Mouse (Mus musculus) heart, embryonic 15.5 days (tissue): Measurements from ENCODE around the gene Nr0b2. TPM values are rescaled to one million over a fixed set of nuclear protein-coding genes. Genes with fewer than 3 reads are reported as not detected.

Experiments used
- ATAC-seq: fragments of 200-750 bp; cut with Nextera tagmentation; replicated peaks from 2 replicates; pipeline ENCODE4 v1.8.0; 2017; ENCODE audit warnings: low read depth, moderate TSS enrichment; ENCODE audit not compliant: insufficient number of reproducible peaks, insufficient read depth, low FRiP score
- H3K27ac ChIP-seq: fragments of 300-500 bp; sonication (generic); 2 replicates; pipeline ENCODE4 v1.5.1; 2015; ENCODE audit warnings: mild to moderate bottlenecking, inconsistent platforms
- H3K27me3 ChIP-seq: fragments of 300-500 bp; sonication (generic); 2 replicates; pipeline ENCODE4 v1.6.1; 2015; ENCODE audit warnings: inconsistent platforms
- H3K36me3 ChIP-seq: fragments of 300-500 bp; sonication (generic); 2 replicates; pipeline ENCODE4 v1.6.1; 2015; ENCODE audit warnings: mild to moderate bottlenecking, inconsistent platforms
- H3K4me1 ChIP-seq: fragments of 300-500 bp; sonication (generic); replicated peaks from 2 replicates; pipeline ENCODE4 v1.6.1; 2015; ENCODE audit warnings: inconsistent platforms
- H3K4me2 ChIP-seq: fragments of 300-500 bp; sonication (generic); 2 replicates; pipeline ENCODE4 v1.6.1; 2015; ENCODE audit warnings: inconsistent platforms, mild to moderate bottlenecking, moderate library complexity
- H3K4me3 ChIP-seq: fragments of 300-500 bp; sonication (generic); 2 replicates; pipeline ENCODE4 v1.5.1; 2015; ENCODE audit warnings: mild to moderate bottlenecking, inconsistent platforms
- H3K9ac ChIP-seq: fragments of 300-500 bp; sonication (generic); 2 replicates; pipeline ENCODE4 v1.6.1; 2015; ENCODE audit warnings: mild to moderate bottlenecking, inconsistent platforms
- H3K9me3 ChIP-seq: fragments of 300-500 bp; sonication (generic); replicated peaks from 2 replicates; pipeline ENCODE4 v1.6.1; 2016; ENCODE audit warnings: inconsistent platforms
- WGBS: fragments of 180-500 bp; shearing (Covaris S2); methylation state at CpG from one replicate; pipeline ENCODE4 v1.1.7; 2015; ENCODE audit warnings: mixed read lengths; 5-methylcytosine and 5-hydroxymethylcytosine counted together
- polyA plus RNA-seq: library from polyadenylated mRNA; unstranded; fragments of >200 nt; fragmentation: Nextera tagmentation; extraction: Ambion mirVana; gene quantifications from 2 replicates; pipeline ENCODE4 v1.2.1, GENCODE M21; 2015

Gene Nr0b2
- polyA plus RNA-seq, 1 experiment from 2014 or later = 13.4 TPM

- Histone ChIP-seq H3K4me2 (no peak overlapping the region), H3K9me3 (no peaks in the 10 kb centered on the region), H3K36me3 (peaks cover 13% of the 10 kb centered on the region), H3K27me3 (peaks cover 16% of the 10 kb centered on the region), H3K27ac (no peak overlapping the region), H3K4me1 (peaks cover 14% of the 10 kb centered on the region), H3K9ac (no peak overlapping the region), H3K4me3 (no peak overlapping the region)
- 49% methylated on average over 7 of the region's 7 CpGs for WGBS
- no peak for ATAC-seq
These were observed 42.4 kb downstream of the Nr0b2 start for GRCm38 (mm10) chr4:133595538-133595937.

GRCm38 (mm10) chr4:133596084-133596483 is 42.9 kb downstream of the Nr0b2 start:
- no peak overlapping the region for H3K4me2 ChIP-seq
- no peak for ATAC-seq
- H3K9me3 ChIP-seq = no peaks in the 10 kb centered on the region
- peaks cover 18% of the 10 kb centered on the region for H3K27me3 ChIP-seq
- peaks cover 8% of the 10 kb centered on the region for H3K36me3 ChIP-seq
- no peak overlapping the region for H3K27ac ChIP-seq
- H3K9ac ChIP-seq = no peak overlapping the region
- no peak overlapping the region for H3K4me3 ChIP-seq
- H3K4me1 ChIP-seq = peaks cover 14% of the 10 kb centered on the region
- WGBS = 74% methylated on average over 6 of the region's 6 CpGs

GRCm38 (mm10) chr4:133598616-133599015 is 45.4 kb downstream of the Nr0b2 start:
- ATAC-seq = no peak
- Histone ChIP-seq H3K27ac (no peak overlapping the region; the same call in 1 of the 2 replicates), H3K27me3 (peaks cover 39% of the 10 kb centered on the region), H3K9ac (no peak overlapping the region), H3K4me1 (peaks cover 19% of the 10 kb centered on the region), H3K4me3 (no peak overlapping the region; the same call in 1 of the 2 replicates), H3K9me3 (no peaks in the 10 kb centered on the region), H3K4me2 (peak overlapping the region; percentile 91), H3K36me3 (no peaks in the 10 kb centered on the region)
- 50% methylated on average over 4 of the region's 4 CpGs for WGBS

GRCm38 (mm10) chr4:133599116-133599515 is 45.9 kb downstream of the Nr0b2 start:
- Histone ChIP-seq H3K9me3 (no peaks in the 10 kb centered on the region), H3K4me1 (peaks cover 19% of the 10 kb centered on the region), H3K36me3 (peaks cover 2% of the 10 kb centered on the region; the same call in 1 of the 2 replicates), H3K27ac (peak overlapping the region; percentile 57; the same call in 1 of the 2 replicates), H3K4me3 (peak overlapping the region; percentile 69), H3K9ac (peak overlapping the region; percentile 68), H3K27me3 (peaks cover 39% of the 10 kb centered on the region), H3K4me2 (peak overlapping the region; percentile 91)
- no peak for ATAC-seq
- 17% methylated on average over 7 of the region's 7 CpGs for WGBS

GRCm38 (mm10) chr4:133599571-133600073 is 46.4 kb downstream of the Nr0b2 start:
- ATAC-seq = peak; percentile 95
- Histone ChIP-seq H3K36me3 (peaks cover 4% of the 10 kb centered on the region; the same call in 1 of the 2 replicates), H3K9ac (peak overlapping the region; percentile 68), H3K27me3 (peaks cover 39% of the 10 kb centered on the region), H3K4me1 (peaks cover 19% of the 10 kb centered on the region), H3K4me3 (peak overlapping the region; percentile 69), H3K4me2 (peak overlapping the region; percentile 91), H3K9me3 (no peaks in the 10 kb centered on the region), H3K27ac (no peak overlapping the region)
- WGBS = under 1% methylated on average over 50 of the region's 50 CpGs

GRCm38 (mm10) chr4:133600306-133600705 is 47.1 kb downstream of the Nr0b2 start:
- no peak overlapping the region for H3K27ac ChIP-seq

GRCm38 (mm10) chr4:133601721-133602218 is 48.6 kb downstream of the Nr0b2 start, which contains the start of gene Sfn:
Sfn (minus strand) TSS chr4:133602168.
- peak within 1 kb of the TSS; percentile 21; the same call in 1 of the 2 replicates for H3K27ac ChIP-seq
- 4% methylated on average over 16 of the region's 16 CpGs for WGBS

More at GRCm38 (mm10) chr4:133600306-133600705, 47.1 kb downstream of the Nr0b2 start:
- H3K27me3 ChIP-seq = peaks cover 39% of the 10 kb centered on the region
- 13% methylated on average over 9 of the region's 9 CpGs for WGBS
- peaks cover 19% of the 10 kb centered on the region for H3K4me1 ChIP-seq
- peaks cover 4% of the 10 kb centered on the region; the same call in 1 of the 2 replicates for H3K36me3 ChIP-seq
- no peak for ATAC-seq
- H3K4me2 ChIP-seq = peak overlapping the region; percentile 91
- peak overlapping the region; percentile 68 for H3K9ac ChIP-seq
- H3K9me3 ChIP-seq = no peaks in the 10 kb centered on the region
- H3K4me3 ChIP-seq = peak overlapping the region; percentile 69

GRCm38 (mm10) chr4:133603056-133603455 is 49.9 kb downstream of the Nr0b2 start:
- H3K4me2 ChIP-seq = no peak overlapping the region
- 83% methylated on average over 5 of the region's 5 CpGs for WGBS
- peaks cover 19% of the 10 kb centered on the region for H3K4me1 ChIP-seq
- peaks cover 17% of the 10 kb centered on the region; the same call in 1 of the 2 replicates for H3K36me3 ChIP-seq
- H3K9me3 ChIP-seq = no peaks in the 10 kb centered on the region
- H3K4me3 ChIP-seq = no peak overlapping the region
- ATAC-seq = no peak
- H3K9ac ChIP-seq = no peak overlapping the region
- peaks cover 39% of the 10 kb centered on the region for H3K27me3 ChIP-seq
- no peak overlapping the region for H3K27ac ChIP-seq

More at GRCm38 (mm10) chr4:133601721-133602218, 48.6 kb downstream of the Nr0b2 start, which contains the start of gene Sfn:
- H3K36me3 ChIP-seq = peaks cover 14% of the 10 kb centered on the region; the same call in 1 of the 2 replicates
- H3K9ac ChIP-seq = no peak within 1 kb of the TSS; the same call in 1 of the 2 replicates
- peak within 1 kb of the TSS; percentile 61 for H3K4me2 ChIP-seq
- peaks cover 19% of the 10 kb centered on the region for H3K4me1 ChIP-seq
- H3K4me3 ChIP-seq = peak within 1 kb of the TSS; percentile 37
- H3K27me3 ChIP-seq = peaks cover 39% of the 10 kb centered on the region
- H3K9me3 ChIP-seq = no peaks in the 10 kb centered on the region
- no peak for ATAC-seq

GRCm38 (mm10) chr4:133604175-133604574 is 51.0 kb downstream of the Nr0b2 start:
- 78% methylated on average over 7 of the region's 7 CpGs for WGBS
- no peak overlapping the region for H3K4me2 ChIP-seq
- H3K4me3 ChIP-seq = no peak overlapping the region
- no peak for ATAC-seq
- no peaks in the 10 kb centered on the region for H3K9me3 ChIP-seq
- no peak overlapping the region for H3K27ac ChIP-seq
- peaks cover 17% of the 10 kb centered on the region for H3K4me1 ChIP-seq
- H3K9ac ChIP-seq = no peak overlapping the region
- H3K27me3 ChIP-seq = peaks cover 33% of the 10 kb centered on the region
- H3K36me3 ChIP-seq = peaks cover 24% of the 10 kb centered on the region; the same call in 1 of the 2 replicates

GRCm38 (mm10) chr4:133604856-133605255 is 51.7 kb downstream of the Nr0b2 start:
- Histone ChIP-seq H3K27ac (no peak overlapping the region), H3K9me3 (no peaks in the 10 kb centered on the region), H3K4me3 (no peak overlapping the region), H3K4me1 (peaks cover 12% of the 10 kb centered on the region), H3K9ac (no peak overlapping the region), H3K27me3 (peaks cover 29% of the 10 kb centered on the region), H3K36me3 (peaks cover 24% of the 10 kb centered on the region; the same call in 1 of the 2 replicates), H3K4me2 (no peak overlapping the region)
- WGBS = 67% methylated on average over 6 of the region's 6 CpGs
- no peak for ATAC-seq

- H3K9me3 ChIP-seq = no peaks in the 10 kb centered on the region
- no peak for ATAC-seq
- no peak overlapping the region for H3K9ac ChIP-seq
- no peak overlapping the region for H3K4me2 ChIP-seq
- peaks cover 24% of the 10 kb centered on the region for H3K27me3 ChIP-seq
- H3K36me3 ChIP-seq = peaks cover 24% of the 10 kb centered on the region; the same call in 1 of the 2 replicates
- H3K4me1 ChIP-seq = peaks cover 7% of the 10 kb centered on the region
- 61% methylated on average over 9 of the region's 9 CpGs for WGBS
- no peak overlapping the region for H3K27ac ChIP-seq
- H3K4me3 ChIP-seq = no peak overlapping the region
These were observed 52.2 kb downstream of the Nr0b2 start for GRCm38 (mm10) chr4:133605330-133605729.
